Mouse (Mus musculus) gastrocnemius, adult 18-20 months (tissue): ENCODE measurements around the gene Lep. TPM values are rescaled to one million over a fixed set of nuclear protein-coding genes. Genes with fewer than 3 reads are reported as not detected.
A peak's percentile ranks its signal among the peaks of the same experiment; 100 is the strongest.

Source experiments
- DNase-seq: peaks from one replicate; pipeline ENCODE4 v3.0.0; 2021; ENCODE audit warnings: low spot score
- total RNA-seq, 2 experiments: library from RNA; stranded (reverse); gene quantifications; 2 replicates each; pipeline ENCODE4 v1.2.3; 2021

The Lep gene
- total RNA-seq, 2 experiments from 2014 or later, result 0.48 to 13.2 TPM

GRCm38 (mm10) chr6:29040266-29040665 lies 19.8 kb upstream of the Lep start:
- DNase-seq, result no peak

GRCm38 (mm10) chr6:29044029-29044428 lies 16.0 kb upstream of the Lep start:
- DNase-seq, result no peak

DNA sequence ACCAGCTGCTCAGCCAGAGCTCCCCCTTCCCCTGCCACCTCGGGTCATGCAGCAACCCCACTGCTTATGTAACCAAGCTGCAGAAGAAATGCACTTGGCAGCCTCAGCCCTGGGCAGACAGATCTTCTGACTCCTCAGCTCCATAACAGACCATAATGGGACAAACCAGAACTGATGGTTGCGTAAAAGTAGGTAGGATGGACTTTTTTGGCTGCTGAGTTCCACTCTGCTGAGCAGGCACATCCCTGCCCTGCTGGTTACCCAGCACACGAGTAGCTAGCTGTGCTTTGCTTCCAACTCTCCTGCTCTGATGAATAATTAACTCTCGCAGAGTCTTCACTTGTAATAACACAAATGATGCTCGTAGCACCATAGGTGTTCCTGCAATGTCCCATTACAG lies 10.1 kb upstream of the Lep start:
- no peak for DNase-seq

DNA sequence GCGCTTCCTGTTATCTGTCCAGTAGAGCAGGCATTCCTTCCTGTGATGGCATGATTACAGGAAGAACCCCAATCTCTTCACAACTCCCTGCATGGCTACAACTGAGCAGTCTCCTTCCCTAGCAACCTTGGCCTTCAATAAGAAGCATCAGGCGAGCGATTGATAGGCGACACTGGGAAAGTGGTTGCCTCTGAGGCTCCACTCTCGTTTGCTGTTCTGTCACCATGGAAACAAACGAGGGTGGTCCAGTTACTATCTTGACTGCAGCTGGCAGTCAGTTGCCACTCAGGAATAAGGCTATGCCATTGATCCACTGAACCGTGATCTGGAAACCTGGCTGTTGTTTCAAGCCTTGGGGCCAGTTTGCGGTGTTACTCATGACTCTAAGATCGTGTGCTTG lies 7.8 kb upstream of the Lep start:
- DNase-seq, result no peak

DNA sequence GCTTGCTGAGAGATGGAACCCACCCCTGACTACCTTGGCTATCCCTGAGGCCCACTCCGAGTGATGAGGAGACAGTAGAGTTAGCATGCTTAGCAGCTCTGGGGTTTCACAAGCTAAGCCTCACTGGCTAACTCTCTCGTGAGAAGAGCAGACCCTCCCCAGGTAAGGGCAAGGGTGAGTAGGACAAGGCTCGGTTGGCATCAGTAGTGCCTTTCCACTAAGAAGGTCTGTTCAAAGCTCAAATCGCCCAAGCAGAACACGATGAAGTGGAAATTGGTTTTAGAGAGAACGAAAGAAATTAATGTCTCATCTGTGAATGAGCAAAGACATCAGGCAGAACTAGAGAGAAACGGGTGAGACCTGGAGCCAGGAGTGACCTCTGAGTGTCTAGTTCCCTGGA lies 6.8 kb upstream of the Lep start:
- no peak for DNase-seq

DNA sequence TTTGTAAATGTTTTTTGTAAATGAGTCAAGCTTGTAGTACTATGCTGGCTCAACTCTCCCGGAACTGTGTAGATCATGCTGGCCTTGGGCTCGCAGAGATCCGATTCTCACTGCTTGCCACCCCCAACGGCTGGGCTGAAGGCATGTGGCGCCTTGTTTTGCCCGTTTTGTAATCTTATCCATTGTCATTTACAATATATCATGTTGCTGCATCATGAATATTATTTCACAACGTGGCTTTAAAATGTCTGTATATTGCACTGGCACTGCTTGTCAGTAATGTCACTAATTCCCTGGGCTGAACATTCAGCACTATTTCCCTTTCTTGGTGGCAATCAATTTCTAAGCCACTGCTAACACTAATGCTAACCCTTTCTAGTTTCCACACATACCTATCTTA lies 3.6 kb upstream of the Lep start:
- no peak for DNase-seq

- no peak for DNase-seq
Measured at GRCm38 (mm10) chr6:29066389-29066790, 6.4 kb downstream of the Lep start.

- DNase-seq, result no peak
Measured at GRCm38 (mm10) chr6:29072258-29072657, 12.2 kb downstream of the Lep start.

- no peak for DNase-seq
Measured at GRCm38 (mm10) chr6:29073462-29074132, 13.6 kb downstream of the Lep start.

GRCm38 (mm10) chr6:29074133-29074469 lies 14.1 kb downstream of the Lep start:
- no peak for DNase-seq

- no peak for DNase-seq
Measured at GRCm38 (mm10) chr6:29079291-29079690, 19.3 kb downstream of the Lep start.

DNA sequence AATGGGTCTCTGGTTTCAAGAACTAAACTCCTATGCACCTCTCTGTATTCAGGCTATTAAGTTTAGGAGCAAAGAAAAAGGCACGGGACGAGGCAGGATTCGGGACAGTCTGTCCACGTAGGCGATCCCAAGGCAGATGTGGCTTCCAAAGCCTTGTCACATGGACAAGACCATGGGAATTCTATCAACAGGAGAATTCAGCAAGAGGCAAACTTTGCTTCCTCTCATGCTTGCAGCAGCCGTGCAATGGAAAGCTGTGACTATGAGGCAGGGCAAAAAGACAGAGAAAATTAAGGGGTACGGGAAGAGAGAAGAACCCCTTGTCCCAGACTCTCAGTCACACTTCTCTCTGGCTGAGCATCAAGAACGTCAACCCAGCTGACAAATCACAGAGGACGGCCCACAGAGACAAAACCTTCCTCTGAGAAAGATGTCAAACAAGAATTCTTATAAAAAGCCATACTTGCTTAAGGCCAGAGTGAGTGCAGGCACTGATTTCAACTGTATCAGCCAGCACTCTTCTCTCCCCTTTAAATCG lies 21.9 kb downstream of the Lep start:
- DNase-seq, result no peak

DNA sequence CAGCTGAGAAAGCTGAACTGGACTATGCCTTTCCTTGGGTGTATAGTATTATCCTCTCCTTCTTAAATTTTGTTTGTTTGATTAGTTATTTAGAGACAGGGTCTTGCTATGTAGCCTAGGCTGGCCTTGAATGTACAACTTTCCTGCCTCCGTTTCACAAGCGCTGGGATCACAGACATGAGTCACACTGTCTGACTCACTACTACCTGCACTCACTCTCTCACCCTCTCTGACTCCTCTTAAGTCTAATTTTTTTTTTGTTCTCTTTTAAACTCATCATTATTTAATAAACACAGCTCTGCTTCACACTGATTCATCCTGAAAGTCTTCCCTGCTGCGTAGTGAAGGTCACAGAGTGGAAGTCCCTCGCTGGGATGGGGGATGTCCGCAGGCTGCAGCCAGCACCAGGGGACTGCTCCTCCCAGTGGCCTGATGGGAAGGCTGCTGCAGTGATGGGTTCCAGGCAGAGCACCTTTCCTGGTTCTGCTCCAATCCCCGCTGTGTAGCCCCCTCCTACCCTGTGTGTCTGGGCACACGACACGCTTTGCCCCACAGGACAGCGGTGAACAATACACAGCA lies 22.8 kb downstream of the Lep start:
- no peak for DNase-seq

DNA sequence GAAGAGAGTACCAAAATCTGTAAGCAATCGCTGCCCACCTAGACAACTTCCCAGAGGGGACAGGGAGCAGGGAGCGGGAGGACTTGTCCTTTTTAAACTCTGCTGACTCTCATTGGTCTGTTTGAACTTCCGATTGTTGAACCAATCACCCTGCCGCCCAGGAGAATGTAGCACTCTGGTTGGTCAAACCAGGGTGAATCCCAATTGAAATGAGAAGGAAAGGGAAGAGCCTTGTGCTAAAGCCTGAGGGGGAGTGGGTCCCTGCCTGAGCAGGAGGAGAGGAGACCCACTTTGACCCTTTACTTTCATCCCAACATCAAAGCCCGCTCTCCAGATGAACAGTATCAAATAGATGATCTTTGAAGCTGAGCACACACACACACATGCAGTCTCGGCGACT lies 24.4 kb downstream of the Lep start:
- DNase-seq, result no peak

GRCm38 (mm10) chr6:29087921-29088709 lies 28.1 kb downstream of the Lep start:
- peak; percentile 72 for DNase-seq

- no peak for DNase-seq
Measured at GRCm38 (mm10) chr6:29092234-29092633, 32.2 kb downstream of the Lep start.

DNA sequence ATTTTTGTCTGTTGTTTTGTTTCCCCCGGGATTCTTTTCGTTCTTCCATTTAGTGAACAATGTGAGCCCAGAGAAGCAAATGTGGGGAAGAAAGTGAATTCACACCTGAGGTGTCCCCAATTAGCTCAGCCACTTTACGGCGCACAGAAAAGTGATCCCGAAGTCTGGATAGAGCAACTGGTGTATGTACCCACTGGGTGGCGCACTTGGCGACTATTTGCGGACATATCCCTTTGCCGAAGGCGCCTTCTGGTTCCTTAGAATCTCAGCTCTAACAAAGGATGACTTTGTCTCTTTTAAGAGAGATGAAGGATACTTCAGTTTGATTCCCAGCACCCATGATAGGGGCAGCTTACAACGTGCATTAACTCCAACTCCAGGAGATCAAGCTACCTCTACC lies 32.9 kb downstream of the Lep start:
- DNase-seq, result no peak

DNA sequence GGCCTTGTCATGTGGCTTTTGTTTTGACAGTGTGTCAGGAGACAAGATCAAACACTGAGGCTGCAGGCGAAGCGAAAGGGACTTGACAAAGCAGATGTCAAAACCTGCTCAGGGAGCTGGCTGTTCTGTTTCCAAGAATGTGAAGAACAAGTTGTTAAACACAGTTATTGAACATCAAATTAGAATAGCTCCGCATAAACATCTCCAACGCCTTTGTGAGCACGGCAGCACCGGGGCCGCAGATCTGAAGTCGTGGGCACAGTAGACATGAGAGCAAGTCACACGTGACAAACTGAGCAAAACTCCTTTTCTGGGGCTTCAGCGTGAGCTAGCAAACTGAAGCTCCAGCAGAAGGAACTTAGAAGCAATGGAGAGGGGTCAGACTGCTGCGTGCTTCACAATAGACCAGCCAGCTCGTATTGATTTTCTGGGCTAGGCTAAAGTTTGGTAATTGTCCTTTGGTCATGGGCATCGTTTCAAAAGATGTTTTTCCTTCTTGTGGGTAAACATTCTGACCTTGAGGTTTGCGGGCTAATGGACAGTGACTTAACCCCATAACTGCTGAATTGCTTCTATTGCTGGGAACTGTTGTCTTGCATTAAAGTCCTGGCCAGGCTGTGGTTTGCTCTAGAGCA lies 39.6 kb downstream of the Lep start:
- DNase-seq, result no peak

DNA sequence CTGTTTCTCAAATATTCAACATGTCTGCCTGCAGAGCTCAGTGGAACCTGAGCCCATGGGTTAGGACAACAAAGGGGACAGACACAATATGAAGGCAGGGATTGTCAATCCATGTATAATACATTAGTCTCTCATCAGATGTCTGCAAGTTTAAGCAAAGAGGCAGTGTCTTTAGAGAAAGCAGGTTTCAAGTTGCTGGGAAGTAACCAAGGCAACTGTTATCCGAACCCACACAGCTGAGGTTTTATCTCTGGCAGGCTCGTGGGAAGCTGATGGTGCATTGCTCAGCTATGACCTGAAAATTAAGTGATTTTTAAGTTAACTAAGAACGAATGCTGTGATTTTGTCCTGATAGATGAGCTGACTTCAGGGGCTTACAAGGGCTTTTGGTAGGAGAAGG lies 40.4 kb downstream of the Lep start:
- no peak for DNase-seq

DNA sequence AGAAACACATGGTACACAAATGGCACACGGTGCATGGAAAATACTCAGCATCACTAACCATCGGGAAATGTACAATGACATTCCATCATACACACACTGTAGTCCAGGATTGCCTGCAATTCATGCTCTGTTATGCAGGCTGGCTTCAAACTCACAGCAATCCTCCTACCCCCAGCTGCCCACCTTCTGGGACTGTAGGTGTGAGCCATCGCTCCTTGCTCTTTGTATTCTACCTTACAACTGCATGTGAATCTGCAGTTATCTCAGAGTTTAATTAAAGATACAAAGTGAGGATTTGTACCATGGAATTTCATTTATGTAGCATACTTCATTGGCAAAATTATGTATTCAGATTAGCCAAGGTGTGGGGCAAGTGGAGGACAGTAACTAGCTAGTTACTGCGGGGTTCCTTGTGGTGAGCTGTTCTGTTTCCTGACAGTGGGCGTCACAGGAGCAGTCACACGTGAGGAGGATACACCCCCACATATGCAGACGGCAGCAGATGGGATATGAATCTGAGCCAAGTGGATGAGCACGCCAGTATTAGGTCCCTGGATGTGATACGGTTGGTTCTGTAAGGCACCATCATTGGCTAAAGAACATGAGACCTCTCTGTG lies 41.3 kb downstream of the Lep start:
- DNase-seq, result no peak

DNA sequence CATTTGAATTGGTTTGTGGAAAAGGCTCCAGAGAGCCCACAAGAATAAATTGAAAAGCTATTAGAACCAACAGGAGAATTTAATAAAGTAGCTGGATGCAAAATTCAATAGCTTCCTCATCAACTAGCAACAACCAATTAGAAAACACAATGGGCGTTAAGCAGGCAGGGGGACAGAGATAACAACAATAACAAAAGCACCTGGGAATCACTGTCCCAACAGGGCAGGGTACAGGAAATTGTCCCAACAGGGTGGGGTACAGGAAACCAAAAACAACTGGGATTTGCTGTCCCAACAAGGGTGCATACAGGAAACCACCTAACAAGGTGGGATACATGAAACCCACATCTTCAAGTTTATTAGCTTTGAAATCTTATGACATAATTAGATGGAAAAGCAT lies 48.4 kb downstream of the Lep start:
- no peak for DNase-seq

DNA sequence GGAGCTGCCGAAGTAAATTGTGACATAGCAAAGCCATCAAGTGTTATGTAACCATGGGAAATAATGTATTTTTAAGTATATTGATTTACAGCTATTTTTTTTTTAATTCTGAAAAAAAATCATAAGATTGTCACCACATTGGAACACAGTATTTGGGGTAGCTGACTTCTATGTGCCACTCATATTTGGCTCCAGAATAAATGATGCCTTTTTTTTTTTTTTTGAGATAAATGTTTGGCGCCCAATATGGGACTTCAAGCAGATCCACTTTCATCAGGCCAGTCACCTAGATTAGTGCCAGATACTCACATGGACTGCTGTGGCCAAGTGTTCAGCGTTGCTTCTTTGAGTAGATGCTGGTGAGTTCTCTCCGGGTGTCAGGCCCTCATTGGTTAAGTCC lies 51.5 kb downstream of the Lep start:
- no peak for DNase-seq
